Mouse (Mus musculus) forebrain, postnatal 0 days (tissue): ENCODE results near the gene Ptrh2. TPM values are rescaled to one million over a fixed set of nuclear protein-coding genes. Genes with fewer than 3 reads are reported as not detected.

Source experiments
- ATAC-seq: fragments of 200-750 bp; cut with Nextera tagmentation; 2 replicates; pipeline ENCODE4 v1.8.0; 2017; ENCODE audit warnings: mild to moderate bottlenecking, moderate library complexity
- DNase-seq: peaks from one replicate; pipeline ENCODE4 v3.0.0-alpha.2; 2015
- H3K27ac ChIP-seq: fragments of 300-500 bp; sonication (generic); 2 replicates; pipeline ENCODE4 v1.5.1; 2014; ENCODE audit warnings: low read depth, mild to moderate bottlenecking, antibody characterized with exemption, low read length, moderate library complexity, mixed read lengths
- H3K27me3 ChIP-seq: fragments of 300-500 bp; sonication (generic); 2 replicates; pipeline ENCODE4 v1.6.1; 2014; ENCODE audit warnings: mild to moderate bottlenecking, low read length, mixed read lengths; ENCODE audit not compliant: insufficient read depth
- H3K36me3 ChIP-seq: fragments of 300-500 bp; sonication (generic); 2 replicates; pipeline ENCODE4 v1.6.1; 2014; ENCODE audit warnings: mild to moderate bottlenecking, moderate library complexity; ENCODE audit not compliant: insufficient read depth
- H3K4me1 ChIP-seq: fragments of 300-500 bp; sonication (generic); 2 replicates; pipeline ENCODE4 v1.6.1; 2014; ENCODE audit warnings: antibody characterized with exemption; ENCODE audit not compliant: insufficient read depth
- H3K4me2 ChIP-seq: fragments of 300-500 bp; sonication (generic); 2 replicates; pipeline ENCODE4 v1.6.1; 2014; ENCODE audit warnings: low read depth, mild to moderate bottlenecking, moderate library complexity
- H3K4me3 ChIP-seq: fragments of 300-500 bp; sonication (generic); 2 replicates; pipeline ENCODE4 v1.5.1; 2014; ENCODE audit warnings: low read depth, low read length, mixed read lengths
- H3K9ac ChIP-seq: fragments of 300-500 bp; sonication (generic); 2 replicates; pipeline ENCODE4 v1.6.1; 2014; ENCODE audit warnings: mild to moderate bottlenecking
- H3K9me3 ChIP-seq: fragments of 300-500 bp; sonication (generic); 2 replicates; pipeline ENCODE4 v1.6.1; 2016; ENCODE audit warnings: low read length
- CTCF ChIP-seq: sonication (generic); IDR thresholded peaks from 2 replicates; pipeline ENCODE4 v1.5.1; 2016; ENCODE audit warnings: antibody characterized with exemption, control low read depth, low read depth
- WGBS: fragments of 180-500 bp; shearing (Covaris S2); extraction: QIAGEN DNeasy Blood & Tissue Kit; methylation state at CpG from one replicate; pipeline ENCODE4 v1.1.7; 2014; 5-methylcytosine and 5-hydroxymethylcytosine counted together
- polyA plus RNA-seq: library from polyadenylated mRNA; unstranded; fragments of >200 nt; fragmentation: Nextera tagmentation; extraction: Ambion mirVana; gene quantifications from 2 replicates; pipeline ENCODE4 v1.2.1, GENCODE M21; 2015
- total RNA-seq: library from RNA; depleted of rRNA; stranded (reverse); fragments of >200 nt; gene quantifications from 2 replicates; pipeline ENCODE4 v1.2.3, GENCODE M21; 2014; rRNA removed

Gene Ptrh2
- total and polyA plus RNA-seq, 2 experiments from 2014 or later = 19.4 to 29.0 TPM

DNA sequence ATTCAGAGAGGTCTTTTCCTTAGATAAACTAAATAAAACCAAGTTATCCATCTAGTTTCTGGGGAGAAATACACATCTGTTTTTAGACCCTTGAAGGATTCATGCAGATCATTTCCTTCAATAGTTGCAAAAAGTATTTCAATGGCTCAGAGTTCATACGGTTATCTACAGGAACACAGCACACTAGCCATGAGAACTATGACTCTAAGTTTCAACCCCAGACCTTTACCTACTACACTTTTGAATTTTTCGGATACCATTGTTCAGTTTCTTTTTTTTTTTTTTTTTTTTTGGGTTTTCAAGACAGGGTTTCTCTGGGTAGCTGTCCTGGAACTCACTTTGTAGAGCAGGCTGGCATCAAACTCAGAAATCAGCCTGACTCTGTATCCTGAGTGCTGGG lies 55.7 kb downstream of the Ptrh2 start:
- H3K36me3 ChIP-seq = no peaks in the 10 kb centered on the region
- H3K4me2 ChIP-seq = no peak overlapping the region
- DNase-seq = no peak
- H3K27ac ChIP-seq = no peak overlapping the region
- H3K9ac ChIP-seq = no peak overlapping the region
- WGBS = 96% methylated on average over 2 of the region's 2 CpGs
- ATAC-seq = no peak
- H3K4me1 ChIP-seq = no peaks in the 10 kb centered on the region
- H3K9me3 ChIP-seq = no peaks in the 10 kb centered on the region
- TF ChIP-seq CTCF = no peak
- H3K4me3 ChIP-seq = no peak overlapping the region
- H3K27me3 ChIP-seq = no peaks in the 10 kb centered on the region

DNA sequence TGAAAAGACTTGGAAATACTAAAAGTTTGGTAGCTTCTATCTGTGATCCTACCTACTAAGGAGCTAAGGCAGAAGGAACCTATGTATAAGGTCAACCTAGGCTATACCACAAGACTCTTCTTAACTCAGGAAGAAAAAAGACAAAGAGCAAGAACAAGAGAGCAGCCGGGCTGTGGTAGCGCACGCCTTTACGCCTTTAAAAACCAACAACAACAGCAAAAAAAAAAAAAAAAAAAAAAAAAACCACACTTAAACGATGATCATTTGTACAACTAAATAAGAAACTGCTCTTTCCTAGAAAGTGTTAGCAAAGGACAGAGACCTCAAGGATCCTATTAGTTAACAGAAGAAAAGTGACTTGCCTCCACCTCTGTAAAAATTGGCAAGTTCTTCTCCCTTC lies 57.7 kb downstream of the Ptrh2 start:
- ATAC-seq = no peak
- WGBS = 95% methylated on average over 5 of the region's 5 CpGs
- H3K9ac ChIP-seq = no peak overlapping the region
- no peaks in the 10 kb centered on the region for H3K36me3 ChIP-seq
- H3K4me1 ChIP-seq = no peaks in the 10 kb centered on the region
- no peak overlapping the region for H3K27ac ChIP-seq
- no peaks in the 10 kb centered on the region for H3K27me3 ChIP-seq
- no peak overlapping the region for H3K4me3 ChIP-seq
- no peak overlapping the region for H3K4me2 ChIP-seq
- no peak for TF ChIP-seq CTCF
- H3K9me3 ChIP-seq = no peaks in the 10 kb centered on the region
- DNase-seq = no peak

Other genes with a start within 250 kb of the Ptrh2 start
- 10.2 and 10.7 TPM in 2 replicates for gene Rnft1, start 199.3 kb upstream of the Ptrh2 start, total RNA-seq
- gene Rnft1, start 199.3 kb upstream of the Ptrh2 start, polyA plus RNA-seq = 11.4 and 15.0 TPM in 2 replicates
- 34.2 and 51.8 TPM in 2 replicates for gene Rps6kb1, start 139.2 kb upstream of the Ptrh2 start, total RNA-seq
- 56.3 and 69.2 TPM in 2 replicates for gene Rps6kb1, start 139.2 kb upstream of the Ptrh2 start, polyA plus RNA-seq
- gene Tubd1, start 139.0 kb upstream of the Ptrh2 start, total RNA-seq = 3.1 and 4.3 TPM in 2 replicates
- gene Tubd1, start 139.0 kb upstream of the Ptrh2 start, polyA plus RNA-seq = 6.7 and 8.0 TPM in 2 replicates
- gene Vmp1, start 149 bp upstream of the Ptrh2 start, total RNA-seq = 59.5 and 66.7 TPM in 2 replicates
- gene Vmp1, start 149 bp upstream of the Ptrh2 start, polyA plus RNA-seq = 130 and 131 TPM in 2 replicates
- 302 and 383 TPM in 2 replicates for gene Cltc, start 73.6 kb downstream of the Ptrh2 start, total RNA-seq
- 82.7 and 122 TPM in 2 replicates for gene Cltc, start 73.6 kb downstream of the Ptrh2 start, polyA plus RNA-seq
- 28.0 and 31.6 TPM in 2 replicates for gene Dhx40, start 123.8 kb downstream of the Ptrh2 start, total RNA-seq
- 13.6 and 18.3 TPM in 2 replicates for gene Dhx40, start 123.8 kb downstream of the Ptrh2 start, polyA plus RNA-seq